Mouse (Mus musculus): Measurements from ENCODE around the gene Sgcd. TPM values are rescaled to one million over a fixed set of nuclear protein-coding genes. Genes with fewer than 3 reads are reported as not detected.

Gene Sgcd
- total and polyA plus RNA-seq, 3 experiments, result 0.38 to 2.4 (median 0.43) TPM

- H3K27me3 ChIP-seq (replicated peaks), result no peaks in the 10 kb centered on the region
- no peak overlapping the region for H3K4me2 ChIP-seq (ENCODE audit: insufficient read depth, low read depth, poor library complexity, severe bottlenecking)
- peaks cover 6% of the 10 kb centered on the region for H3K9me3 ChIP-seq (replicated peaks; ENCODE audit: low read length)
- no peaks in the 10 kb centered on the region for H3K36me3 ChIP-seq (replicated peaks in 1 of 2; ENCODE audit: control insufficient read depth in 1 of 2, insufficient read depth in 1 of 2, low read length in 1 of 2)
- no peaks in the 10 kb centered on the region for H3K4me1 ChIP-seq (ENCODE audit: control insufficient read depth in 1 of 2, insufficient read depth in 2 of 2)
- in situ Hi-C loops (cut with MboI; ENCODE audit: low pct_ligation_motif_present, low pct_unique_long_range_greater_than_20kb, low sequenced_read_pairs), result no loop called here
- no peak overlapping the region for H3K9ac ChIP-seq (ENCODE audit: insufficient read depth, low read depth)
- H3K4me3 ChIP-seq (replicated peaks in 1 of 3; ENCODE audit: low read depth in 2 of 3, low read length in 2 of 3, poor library complexity in 1 of 3), result no peak overlapping the region
- DNase-seq (ENCODE audit: extremely low read depth), result no peak
- H3K27ac ChIP-seq (ENCODE audit: insufficient read depth, low read depth), result no peak overlapping the region
- H3K79me2 ChIP-seq (replicated peaks; ENCODE audit: control insufficient read depth, extremely low read depth, insufficient read depth, poor library complexity, severe bottlenecking), result no peaks in the 10 kb centered on the region
- dilution Hi-C loops (cut with MboI; ENCODE audit: extremely low pct_ligation_motif_present, extremely low pct_unique_long_range_greater_than_20kb, low sequenced_read_pairs), result no loop called here
- TF ChIP-seq POLR2AphosphoS2 (IDR thresholded peaks at IDR 0.05; ENCODE audit: low read depth, low read length) (no peak), NELFE (IDR thresholded peaks at IDR 0.05; ENCODE audit: low read depth, low read length) (no peak), CHD2 (IDR thresholded peaks at IDR 0.05; ENCODE audit: low read length) (no peak), JUND (conservative IDR thresholded peaks at IDR 0.05; ENCODE audit: low read depth, low read length) (no peak), MAFK (IDR thresholded peaks at IDR 0.05; ENCODE audit: insufficient replicate concordance, low read length) (no peak), ZNF384 (IDR thresholded peaks at IDR 0.05; ENCODE audit: low read depth, low read length) (no peak), RAD21 (IDR thresholded peaks at IDR 0.05; ENCODE audit: low read depth, low read length) (no peak), MAX (IDR thresholded peaks at IDR 0.05; ENCODE audit: low read length) (no peak), ETS1 (conservative IDR thresholded peaks at IDR 0.05; ENCODE audit: low read depth, low read length) (no peak), E2F4 (IDR thresholded peaks at IDR 0.05; ENCODE audit: insufficient replicate concordance, low read depth, low read length) (no peak), BHLHE40 (IDR thresholded peaks at IDR 0.05; ENCODE audit: low read depth, low read length) (no peak), SMC3 (IDR thresholded peaks at IDR 0.05; ENCODE audit: low read depth, low read length) (no peak), ZKSCAN1 (IDR thresholded peaks at IDR 0.05; ENCODE audit: borderline replicate concordance, low read depth, low read length) (no peak), PAX5 (IDR thresholded peaks at IDR 0.05; ENCODE audit: low read length) (no peak), NRF1 (IDR thresholded peaks at IDR 0.05; ENCODE audit: low read depth, low read length) (no peak)
Measured at GRCm38 (mm10) chr11:47810307-47810706, 178.5 kb downstream of the Sgcd start.

GRCm38 (mm10) chr11:47804101-47804715 lies 184.6 kb downstream of the Sgcd start:
- DNase-seq (ENCODE audit: extremely low read depth), result no peak
- Histone ChIP-seq H3K4me1 (ENCODE audit: control insufficient read depth in 1 of 2, insufficient read depth in 2 of 2) (no peaks in the 10 kb centered on the region), H3K27ac (ENCODE audit: insufficient read depth, low read depth) (no peak overlapping the region), H3K4me3 (replicated peaks in 1 of 3; ENCODE audit: low read depth in 2 of 3, low read length in 2 of 3, poor library complexity in 1 of 3) (no peak overlapping the region), H3K27me3 (replicated peaks) (no peaks in the 10 kb centered on the region), H3K9ac (ENCODE audit: insufficient read depth, low read depth) (no peak overlapping the region), H3K36me3 (replicated peaks in 1 of 2; ENCODE audit: control insufficient read depth in 1 of 2, insufficient read depth in 1 of 2, low read length in 1 of 2) (no peaks in the 10 kb centered on the region), H3K79me2 (replicated peaks; ENCODE audit: control insufficient read depth, extremely low read depth, insufficient read depth, poor library complexity, severe bottlenecking) (no peaks in the 10 kb centered on the region), H3K9me3 (replicated peaks; ENCODE audit: low read length) (no peaks in the 10 kb centered on the region), H3K4me2 (ENCODE audit: insufficient read depth, low read depth, poor library complexity, severe bottlenecking) (no peak overlapping the region)
- no peak for TF ChIP-seq EP300 (IDR thresholded peaks at IDR 0.05; ENCODE audit: low read length)
- dilution Hi-C loops (cut with MboI; ENCODE audit: extremely low pct_ligation_motif_present, extremely low pct_unique_long_range_greater_than_20kb, low sequenced_read_pairs) (no loop called here), in situ Hi-C loops (cut with MboI; ENCODE audit: low pct_ligation_motif_present, low pct_unique_long_range_greater_than_20kb, low sequenced_read_pairs) (no loop called here)
